Mouse (Mus musculus) hindlimb bud, embryonic 11.5 days (tissue): ENCODE measurements around the gene Ints3.

ENCODE experiments used
- DNase-seq: peaks from one replicate; pipeline ENCODE4 v3.0.0-alpha.2; 2012; ENCODE audit warnings: low read depth, low spot score; ENCODE audit errors: extremely low spot score

Gene Ints3

GRCm38 (mm10) chr3:90391941-90392340 lies 41.5 kb downstream of the Ints3 start:
- DNase-seq, result no peak

- DNase-seq, result no peak
Observed at GRCm38 (mm10) chr3:90391004-90391403, 42.4 kb downstream of the Ints3 start.

GRCm38 (mm10) chr3:90389511-90390490 lies 43.6 kb downstream of the Ints3 start, which contains the start of gene Slc27a3:
TSS of gene Slc27a3 (minus strand) at chr3:90389938.
- no peak for DNase-seq

- no peak for DNase-seq
Observed at GRCm38 (mm10) chr3:90388726-90389510, 44.5 kb downstream of the Ints3 start.

GRCm38 (mm10) chr3:90388192-90388591 lies 45.2 kb downstream of the Ints3 start:
- DNase-seq, result no peak

GRCm38 (mm10) chr3:90387483-90387882 lies 45.9 kb downstream of the Ints3 start:
- no peak for DNase-seq

- no peak for DNase-seq
Observed at GRCm38 (mm10) chr3:90386817-90387216, 46.6 kb downstream of the Ints3 start.

- DNase-seq, result no peak
Observed at GRCm38 (mm10) chr3:90384851-90385375, 48.5 kb downstream of the Ints3 start.

- no peak for DNase-seq
Observed at GRCm38 (mm10) chr3:90383690-90384089, 49.7 kb downstream of the Ints3 start.

- no peak for DNase-seq
Observed at GRCm38 (mm10) chr3:90381727-90382126, 51.7 kb downstream of the Ints3 start.

- no peak for DNase-seq
Observed at GRCm38 (mm10) chr3:90378496-90378895, 54.9 kb downstream of the Ints3 start.

- no peak for DNase-seq
Observed at GRCm38 (mm10) chr3:90376247-90376585, 57.2 kb downstream of the Ints3 start.

GRCm38 (mm10) chr3:90375562-90376246 lies 57.7 kb downstream of the Ints3 start:
- DNase-seq, result no peak

- DNase-seq, result no peak
Observed at GRCm38 (mm10) chr3:90374368-90374767, 59.1 kb downstream of the Ints3 start.

GRCm38 (mm10) chr3:90373432-90374028 lies 59.9 kb downstream of the Ints3 start:
- no peak for DNase-seq

- DNase-seq, result no peak
Observed at GRCm38 (mm10) chr3:90372817-90373216, 60.6 kb downstream of the Ints3 start.

- no peak for DNase-seq
Observed at GRCm38 (mm10) chr3:90371857-90372256, 61.6 kb downstream of the Ints3 start.

GRCm38 (mm10) chr3:90369041-90369440 lies 64.4 kb downstream of the Ints3 start:
- DNase-seq, result no peak

GRCm38 (mm10) chr3:90367001-90367632 lies 66.3 kb downstream of the Ints3 start:
- DNase-seq, result no peak

GRCm38 (mm10) chr3:90362346-90362745 lies 71.1 kb downstream of the Ints3 start:
- DNase-seq, result no peak
